Mouse (Mus musculus) regulatory T cell (primary cell): ENCODE data around the gene Nup37.

Experiments
- in situ Hi-C: fragments of 300-600 bp; cut with MboI, MseI; formaldehyde crosslinking; loops from one replicate; pipeline ENCODE4 v1.15.1; 2025; ENCODE audit warnings: high pct_unique_total_duplicates

The Nup37 gene

GRCm38 (mm10) chr10:88225421-88225820 lies 78.6 kb downstream of the Nup37 start:
- in situ Hi-C loops: no loop called here

DNA sequence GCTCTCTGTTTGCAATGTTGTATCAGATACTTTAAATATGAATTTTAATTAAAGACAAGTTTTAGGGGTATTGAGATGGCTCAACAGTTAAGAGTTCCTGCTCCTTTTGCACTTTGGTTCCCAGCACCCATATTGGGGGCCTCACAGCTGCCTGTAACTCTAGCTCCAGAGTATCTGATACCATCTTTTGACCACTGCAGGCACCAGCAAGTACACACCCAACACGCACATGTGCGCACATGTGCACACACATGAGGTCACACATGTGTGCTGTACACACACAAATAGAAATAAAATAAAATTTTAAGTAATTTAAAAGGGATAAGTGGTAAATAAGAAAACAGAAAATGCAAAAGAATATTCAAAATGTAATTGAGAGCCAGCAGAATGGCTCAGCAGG lies 81.2 kb downstream of the Nup37 start:
- in situ Hi-C loops: no loop called here
